Mouse (Mus musculus) G1E (cell line): ENCODE results near the gene Iqschfp. TPM values are rescaled to one million over a fixed set of nuclear protein-coding genes. Genes with fewer than 3 reads are reported as not detected.

Source experiments
- ATAC-seq: 2 replicates; pipeline ENCODE4 v1.8.0; 2016; ENCODE audit warnings: mild to moderate bottlenecking; ENCODE audit not compliant: insufficient number of reproducible peaks, poor library complexity, low FRiP score, severe bottlenecking; ENCODE audit errors: extremely low read depth
- DNase-seq: peaks from one replicate; pipeline ENCODE4 v3.0.0; 2012; ENCODE audit warnings: low spot score
- H3K27me3 ChIP-seq: 2 replicates; pipeline ENCODE4 v1.6.1; 2012; ENCODE audit warnings: mild to moderate bottlenecking, low read length, inconsistent platforms; ENCODE audit not compliant: insufficient read depth
- H3K36me3 ChIP-seq: replicated peaks from 2 replicates; pipeline ENCODE3; 2012; ENCODE audit warnings: mild to moderate bottlenecking, inconsistent platforms
- H3K4me1 ChIP-seq: 2 replicates; pipeline ENCODE4 v1.6.1; 2012; ENCODE audit warnings: low read depth, low read length, inconsistent platforms, mixed read lengths; ENCODE audit not compliant: insufficient read depth
- H3K4me3 ChIP-seq: 2 replicates; pipeline ENCODE4 v1.5.1; 2012; ENCODE audit warnings: low read depth, mild to moderate bottlenecking, inconsistent platforms, low read length, moderate library complexity, mixed read lengths
- H3K9me3 ChIP-seq: replicated peaks from 2 replicates; pipeline ENCODE4 v1.6.1; 2012; ENCODE audit warnings: inconsistent platforms
- CTCF ChIP-seq: IDR thresholded peaks from 2 replicates; pipeline ENCODE4 v1.5.1; 2012; ENCODE audit warnings: low read depth, low read length, inconsistent platforms, mixed read lengths
- GATA1 ChIP-seq: IDR thresholded peaks from 2 replicates; pipeline ENCODE4 v1.6.1; 2012; ENCODE audit warnings: borderline replicate concordance, low read length, inconsistent platforms, mixed read lengths
- GATA2 ChIP-seq: IDR thresholded peaks from 2 replicates; pipeline ENCODE4 v1.6.1; 2012; ENCODE audit warnings: low read depth, low read length, inconsistent platforms, borderline replicate concordance
- POLR2AphosphoS5 ChIP-seq: IDR thresholded peaks from 2 replicates; pipeline ENCODE4 v1.6.1; 2012; ENCODE audit warnings: low read depth, low read length, inconsistent platforms; ENCODE audit not compliant: insufficient replicate concordance
- TAL1 ChIP-seq: conservative IDR thresholded peaks from 2 replicates; pipeline ENCODE4 v1.6.1; 2012; ENCODE audit warnings: low read depth, low read length, inconsistent platforms, mixed read lengths
- polyA plus RNA-seq: library from polyadenylated mRNA; stranded (reverse); fragments of >175 nt; gene quantifications from 2 replicates; pipeline ENCODE4 v1.2.3, GENCODE M21; 2012
- total RNA-seq, 2 experiments: library from RNA; stranded (forward) in 1 of 2; stranded (reverse) in 1 of 2; fragments of 200-1000 nt in 1 of 2; fragments of >200 nt in 1 of 2; fragmentation: Nextera tagmentation in 1 of 2; gene quantifications; 2 replicates each; pipeline ENCODE4 v1.2.3; 2014 to 2017

The Iqschfp gene
- total and polyA plus RNA-seq, 3 experiments = not detected

DNA sequence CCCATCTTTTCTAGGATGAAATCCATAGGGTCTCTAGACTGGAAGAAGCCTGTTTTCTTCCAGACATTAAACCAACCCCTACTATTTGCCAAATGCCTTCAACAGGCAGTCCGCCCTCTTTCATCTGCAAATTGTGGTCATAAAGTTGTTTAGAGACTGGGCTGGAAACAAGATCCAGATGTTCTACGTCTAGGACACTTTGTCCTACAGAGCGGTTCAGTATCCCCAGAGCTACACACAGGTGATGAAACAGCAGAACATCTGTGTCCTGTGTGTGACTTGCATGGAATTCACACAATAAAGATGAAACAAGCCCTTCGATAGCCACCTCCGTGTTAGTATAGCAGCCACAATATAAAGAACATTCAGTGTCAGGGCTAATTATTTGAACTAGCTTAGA, 596.3 kb downstream of the Iqschfp start:
- H3K9me3 ChIP-seq = peaks cover 39% of the 10 kb centered on the region
- H3K4me3 ChIP-seq = no peak overlapping the region
- H3K4me1 ChIP-seq = no peaks in the 10 kb centered on the region
- no peaks in the 10 kb centered on the region for H3K27me3 ChIP-seq
- TF ChIP-seq TAL1 = no peak
- no peak for TF ChIP-seq GATA1
- no peak for TF ChIP-seq POLR2AphosphoS5
- TF ChIP-seq CTCF = no peak
- TF ChIP-seq GATA2 = no peak
- no peaks in the 10 kb centered on the region for H3K36me3 ChIP-seq
- no peak for ATAC-seq
- no peak for DNase-seq

DNA sequence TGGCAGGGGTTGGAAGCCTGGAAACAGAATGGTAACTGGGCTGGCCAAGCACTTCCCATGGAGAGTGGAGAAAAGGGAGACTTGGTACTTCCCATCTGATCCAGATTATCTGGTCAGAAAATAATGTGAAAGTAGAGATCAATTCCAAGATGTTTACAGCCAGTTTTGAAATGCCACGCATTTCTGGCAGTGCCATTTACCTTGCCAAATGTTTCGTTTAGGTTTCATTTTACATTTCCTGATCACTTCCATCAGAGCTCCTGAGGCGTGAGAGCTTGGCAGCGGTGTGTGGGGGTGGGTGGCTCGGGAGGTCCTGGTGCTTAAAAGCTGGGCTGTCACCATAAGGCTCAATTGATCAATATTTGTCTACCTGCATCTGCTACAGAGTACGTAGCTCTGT, 599.5 kb downstream of the Iqschfp start:
- no peaks in the 10 kb centered on the region for H3K27me3 ChIP-seq
- no peak for ATAC-seq
- TF ChIP-seq POLR2AphosphoS5 (no peak), CTCF (no peak), GATA1 (no peak), GATA2 (no peak), TAL1 (no peak)

GRCm38 (mm10) chr3:68492066-68492465, 600.0 kb downstream of the Iqschfp start:
- Histone ChIP-seq H3K4me3 (no peak overlapping the region), H3K9me3 (peaks cover 49% of the 10 kb centered on the region), H3K27me3 (no peaks in the 10 kb centered on the region), H3K36me3 (no peaks in the 10 kb centered on the region), H3K4me1 (no peaks in the 10 kb centered on the region)
- ATAC-seq = no peak
- DNase-seq = no peak
- no peak for TF ChIP-seq POLR2AphosphoS5
- TF ChIP-seq CTCF = no peak

More for the DNA sequence above, 599.5 kb downstream of the Iqschfp start:
- no peaks in the 10 kb centered on the region for H3K36me3 ChIP-seq
- H3K9me3 ChIP-seq = peaks cover 49% of the 10 kb centered on the region
- no peaks in the 10 kb centered on the region for H3K4me1 ChIP-seq
- no peak for DNase-seq
- no peak overlapping the region for H3K4me3 ChIP-seq

DNA sequence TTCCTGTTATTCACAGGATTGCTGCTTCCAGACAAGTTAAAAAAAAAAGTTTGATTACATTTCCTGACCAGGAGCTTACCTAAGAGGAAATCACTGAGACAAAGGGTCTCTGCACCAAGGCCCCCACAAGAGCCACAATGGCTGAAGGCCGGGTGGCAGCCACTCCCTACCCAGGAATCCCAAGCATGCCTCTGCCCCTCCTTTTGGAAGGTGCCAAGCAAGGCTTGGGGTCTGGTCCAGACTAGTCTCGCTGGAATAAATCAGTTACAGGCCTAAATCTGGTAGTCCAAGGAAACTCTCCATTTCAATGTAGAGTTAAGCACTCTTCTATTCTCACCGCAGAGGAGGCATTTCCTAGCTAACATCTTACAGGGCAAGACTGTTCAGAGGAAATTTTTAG, 600.5 kb downstream of the Iqschfp start:
- H3K9me3 ChIP-seq = peaks cover 53% of the 10 kb centered on the region
- no peaks in the 10 kb centered on the region for H3K4me1 ChIP-seq
- DNase-seq = no peak
- no peaks in the 10 kb centered on the region for H3K36me3 ChIP-seq
- no peak for ATAC-seq
- TF ChIP-seq GATA1 (no peak), CTCF (no peak), POLR2AphosphoS5 (no peak), TAL1 (no peak), GATA2 (no peak)
- H3K4me3 ChIP-seq = no peak overlapping the region
- H3K27me3 ChIP-seq = no peaks in the 10 kb centered on the region

- H3K4me1 ChIP-seq = no peaks in the 10 kb centered on the region
- peak overlapping the region; percentile 3; the same call in 1 of the 2 replicates for H3K4me3 ChIP-seq
- H3K9me3 ChIP-seq = peaks cover 50% of the 10 kb centered on the region
- ATAC-seq (no peak), DNase-seq (no peak)
- H3K36me3 ChIP-seq = no peaks in the 10 kb centered on the region
- TF ChIP-seq GATA1 (no peak), POLR2AphosphoS5 (no peak), CTCF (no peak), GATA2 (no peak), TAL1 (no peak)
- no peaks in the 10 kb centered on the region for H3K27me3 ChIP-seq
Observed at GRCm38 (mm10) chr3:68493170-68493585, 601.1 kb downstream of the Iqschfp start.

- TF ChIP-seq TAL1 (no peak), CTCF (no peak), GATA2 (no peak), GATA1 (no peak), POLR2AphosphoS5 (no peak)
- no peaks in the 10 kb centered on the region for H3K4me1 ChIP-seq
- ATAC-seq (no peak), DNase-seq (no peak)
- peaks cover 54% of the 10 kb centered on the region for H3K9me3 ChIP-seq
- no peaks in the 10 kb centered on the region for H3K36me3 ChIP-seq
- peak overlapping the region; percentile 3; the same call in 1 of the 2 replicates for H3K4me3 ChIP-seq
- H3K27me3 ChIP-seq = no peaks in the 10 kb centered on the region
Observed at GRCm38 (mm10) chr3:68493586-68494295, 601.7 kb downstream of the Iqschfp start.
